Mouse (Mus musculus): ENCODE results near the gene Zyg11b. TPM values are rescaled to one million over a fixed set of nuclear protein-coding genes. Genes with fewer than 3 reads are reported as not detected.

The Zyg11b gene
- polyA plus RNA-seq, 1 experiment from 2014 or later = 22.2 TPM

- ATAC-seq (ENCODE audit: low FRiP score) = no peak
Observed at GRCm38 (mm10) chr4:108222507-108222906, 78.4 kb downstream of the Zyg11b start.

GRCm38 (mm10) chr4:108219019-108219418, 81.9 kb downstream of the Zyg11b start:
- no peak overlapping the region for H3K9ac ChIP-seq (ENCODE audit: low read depth, low read length)
- H3K4me1 ChIP-seq (replicated peaks; ENCODE audit: control insufficient read depth, insufficient read depth, low read length) = no peaks in the 10 kb centered on the region; the same call in 1 of the 2 replicates
- 0 out of 2 replicates have a peak overlapping the region, but pooled peaks have one; percentile 7 for H3K4me2 ChIP-seq (replicated peaks; ENCODE audit: low read depth, low read length)
- no peak for ATAC-seq (ENCODE audit: low FRiP score)
- WGBS = 4% methylated on average over 9 of the region's 9 CpGs
- no peak overlapping the region for H3K4me3 ChIP-seq (ENCODE audit: low read depth, low read length)
- DNase-seq (ENCODE audit: low spot score) = peak; percentile 48
- H3K36me3 ChIP-seq (ENCODE audit: control insufficient read depth, insufficient read depth, low read length) = no peaks in the 10 kb centered on the region
- H3K9me3 ChIP-seq (ENCODE audit: control insufficient read depth, low read length) = no peaks in the 10 kb centered on the region
- H3K27me3 ChIP-seq (ENCODE audit: control insufficient read depth, insufficient read depth, low read length) = peaks cover 29% of the 10 kb centered on the region
- no peak overlapping the region for H3K27ac ChIP-seq (ENCODE audit: low read depth, low read length)

More at GRCm38 (mm10) chr4:108222507-108222906, 78.4 kb downstream of the Zyg11b start:
- Histone ChIP-seq H3K9me3 (ENCODE audit: control insufficient read depth, low read length) (no peaks in the 10 kb centered on the region), H3K9ac (ENCODE audit: low read depth, low read length) (no peak overlapping the region), H3K27ac (ENCODE audit: low read depth, low read length) (no peak overlapping the region), H3K36me3 (ENCODE audit: control insufficient read depth, insufficient read depth, low read length) (no peaks in the 10 kb centered on the region), H3K4me2 (replicated peaks; ENCODE audit: low read depth, low read length) (no peak overlapping the region), H3K27me3 (ENCODE audit: control insufficient read depth, insufficient read depth, low read length) (peaks cover 21% of the 10 kb centered on the region), H3K4me1 (replicated peaks; ENCODE audit: control insufficient read depth, insufficient read depth, low read length) (no peaks in the 10 kb centered on the region), H3K4me3 (ENCODE audit: low read depth, low read length) (no peak overlapping the region)
- 92% methylated on average over 5 of the region's 5 CpGs for WGBS
- DNase-seq (ENCODE audit: low spot score) = no peak

GRCm38 (mm10) chr4:108217332-108218179, 83.3 kb downstream of the Zyg11b start, which contains the start of gene Zyg11a:
Zyg11a (minus strand) TSS chr4:108218048.
- Histone ChIP-seq H3K36me3 (ENCODE audit: control insufficient read depth, insufficient read depth, low read length) (no peaks in the 10 kb centered on the region), H3K9ac (ENCODE audit: low read depth, low read length) (no peak within 1 kb of the TSS), H3K4me2 (replicated peaks; ENCODE audit: low read depth, low read length) (peak within 1 kb of the TSS; percentile 50), H3K27ac (ENCODE audit: low read depth, low read length) (no peak within 1 kb of the TSS), H3K27me3 (ENCODE audit: control insufficient read depth, insufficient read depth, low read length) (peaks cover 29% of the 10 kb centered on the region), H3K4me3 (ENCODE audit: low read depth, low read length) (peak within 1 kb of the TSS; percentile 36), H3K4me1 (replicated peaks; ENCODE audit: control insufficient read depth, insufficient read depth, low read length) (no peaks in the 10 kb centered on the region; the same call in 1 of the 2 replicates), H3K9me3 (ENCODE audit: control insufficient read depth, low read length) (no peaks in the 10 kb centered on the region)
- ATAC-seq (ENCODE audit: low FRiP score) (peak; percentile 45; the same call in 1 of the 2 replicates), DNase-seq (ENCODE audit: low spot score) (peak; percentile 51)
- 1% methylated on average over 93 of the region's 107 CpGs for WGBS

- Histone ChIP-seq H3K4me3 (ENCODE audit: low read depth, low read length) (no peak overlapping the region), H3K9me3 (ENCODE audit: control insufficient read depth, low read length) (no peaks in the 10 kb centered on the region), H3K4me2 (replicated peaks; ENCODE audit: low read depth, low read length) (no peak overlapping the region), H3K27ac (ENCODE audit: low read depth, low read length) (no peak overlapping the region), H3K9ac (ENCODE audit: low read depth, low read length) (no peak overlapping the region), H3K4me1 (replicated peaks; ENCODE audit: control insufficient read depth, insufficient read depth, low read length) (no peaks in the 10 kb centered on the region; the same call in 1 of the 2 replicates), H3K36me3 (ENCODE audit: control insufficient read depth, insufficient read depth, low read length) (no peaks in the 10 kb centered on the region), H3K27me3 (ENCODE audit: control insufficient read depth, insufficient read depth, low read length) (peaks cover 13% of the 10 kb centered on the region)
- WGBS = 83% methylated on average over 2 of the region's 2 CpGs
- DNase-seq (ENCODE audit: low spot score) (no peak), ATAC-seq (ENCODE audit: low FRiP score) (no peak)
Observed at GRCm38 (mm10) chr4:108213023-108213422, 87.9 kb downstream of the Zyg11b start.

- ATAC-seq (ENCODE audit: low FRiP score) (no peak), DNase-seq (ENCODE audit: low spot score) (no peak)
- H3K36me3 ChIP-seq (ENCODE audit: control insufficient read depth, insufficient read depth, low read length) = no peaks in the 10 kb centered on the region
- 91% methylated on average over 6 of the region's 6 CpGs for WGBS
- no peak overlapping the region for H3K9ac ChIP-seq (ENCODE audit: low read depth, low read length)
- no peak overlapping the region for H3K4me2 ChIP-seq (replicated peaks; ENCODE audit: low read depth, low read length)
- no peak overlapping the region for H3K27ac ChIP-seq (ENCODE audit: low read depth, low read length)
- no peak overlapping the region for H3K4me3 ChIP-seq (ENCODE audit: low read depth, low read length)
- H3K27me3 ChIP-seq (ENCODE audit: control insufficient read depth, insufficient read depth, low read length) = no peaks in the 10 kb centered on the region
- no peaks in the 10 kb centered on the region for H3K4me1 ChIP-seq (replicated peaks; ENCODE audit: control insufficient read depth, insufficient read depth, low read length)
- H3K9me3 ChIP-seq (ENCODE audit: control insufficient read depth, low read length) = no peaks in the 10 kb centered on the region
Observed at GRCm38 (mm10) chr4:108204629-108205028, 96.3 kb downstream of the Zyg11b start.

GRCm38 (mm10) chr4:108199236-108199635, 101.7 kb downstream of the Zyg11b start:
- WGBS = 72% methylated on average over 2 of the region's 2 CpGs
- Histone ChIP-seq H3K4me2 (replicated peaks; ENCODE audit: low read depth, low read length) (no peak overlapping the region), H3K4me1 (replicated peaks; ENCODE audit: control insufficient read depth, insufficient read depth, low read length) (no peaks in the 10 kb centered on the region), H3K27ac (ENCODE audit: low read depth, low read length) (no peak overlapping the region), H3K9me3 (ENCODE audit: control insufficient read depth, low read length) (no peaks in the 10 kb centered on the region), H3K9ac (ENCODE audit: low read depth, low read length) (no peak overlapping the region), H3K27me3 (ENCODE audit: control insufficient read depth, insufficient read depth, low read length) (no peaks in the 10 kb centered on the region), H3K36me3 (ENCODE audit: control insufficient read depth, insufficient read depth, low read length) (no peaks in the 10 kb centered on the region), H3K4me3 (ENCODE audit: low read depth, low read length) (no peak overlapping the region)
- ATAC-seq (ENCODE audit: low FRiP score) (no peak), DNase-seq (ENCODE audit: low spot score) (no peak)

GRCm38 (mm10) chr4:108196277-108196855, 104.5 kb downstream of the Zyg11b start:
- Histone ChIP-seq H3K9ac (ENCODE audit: low read depth, low read length) (no peak overlapping the region), H3K4me2 (replicated peaks; ENCODE audit: low read depth, low read length) (no peak overlapping the region), H3K36me3 (ENCODE audit: control insufficient read depth, insufficient read depth, low read length) (no peaks in the 10 kb centered on the region), H3K4me3 (ENCODE audit: low read depth, low read length) (no peak overlapping the region), H3K4me1 (replicated peaks; ENCODE audit: control insufficient read depth, insufficient read depth, low read length) (no peaks in the 10 kb centered on the region), H3K27ac (ENCODE audit: low read depth, low read length) (no peak overlapping the region), H3K27me3 (ENCODE audit: control insufficient read depth, insufficient read depth, low read length) (no peaks in the 10 kb centered on the region), H3K9me3 (ENCODE audit: control insufficient read depth, low read length) (no peaks in the 10 kb centered on the region)
- DNase-seq (ENCODE audit: low spot score) (peak; percentile 3), ATAC-seq (ENCODE audit: low FRiP score) (no peak)
- 58% methylated on average over 6 of the region's 6 CpGs for WGBS

GRCm38 (mm10) chr4:108192821-108193323, 108.0 kb downstream of the Zyg11b start:
- Histone ChIP-seq H3K27me3 (ENCODE audit: control insufficient read depth, insufficient read depth, low read length) (no peaks in the 10 kb centered on the region), H3K27ac (ENCODE audit: low read depth, low read length) (no peak overlapping the region), H3K4me2 (replicated peaks; ENCODE audit: low read depth, low read length) (no peak overlapping the region), H3K4me3 (ENCODE audit: low read depth, low read length) (no peak overlapping the region), H3K9ac (ENCODE audit: low read depth, low read length) (no peak overlapping the region), H3K36me3 (ENCODE audit: control insufficient read depth, insufficient read depth, low read length) (no peaks in the 10 kb centered on the region), H3K4me1 (replicated peaks; ENCODE audit: control insufficient read depth, insufficient read depth, low read length) (no peaks in the 10 kb centered on the region), H3K9me3 (ENCODE audit: control insufficient read depth, low read length) (no peaks in the 10 kb centered on the region)
- DNase-seq (ENCODE audit: low spot score) (no peak), ATAC-seq (ENCODE audit: low FRiP score) (no peak)
- 74% methylated on average over 2 of the region's 2 CpGs for WGBS
